Mouse (Mus musculus): ENCODE data around the gene Msx3.

Msx3 gene

GRCm38 (mm10) chr7:140057413-140058407, 8.8 kb upstream of the Msx3 start:
- peak in 1 of 2 experiments; percentile 23 for DNase-seq (ENCODE audit: low spot score in 2 of 2)

GRCm38 (mm10) chr7:140054124-140054523, 5.2 kb upstream of the Msx3 start:
- no peak for DNase-seq (ENCODE audit: low spot score in 2 of 2)

- peak in 1 of 2 experiments; percentile 19 for DNase-seq (ENCODE audit: low spot score in 2 of 2)
Observed at GRCm38 (mm10) chr7:140049115-140049689, 313 bp upstream of the Msx3 start.

- DNase-seq (ENCODE audit: low spot score in 2 of 2), result no peak
Observed at GRCm38 (mm10) chr7:140047811-140048311, 1.0 kb downstream of the Msx3 start.

- no peak for DNase-seq (ENCODE audit: low spot score in 2 of 2)
Observed at GRCm38 (mm10) chr7:140045546-140045945, 3.3 kb downstream of the Msx3 start.

GRCm38 (mm10) chr7:140042728-140043127, 6.2 kb downstream of the Msx3 start:
- no peak for DNase-seq (ENCODE audit: low spot score in 2 of 2)

- DNase-seq (ENCODE audit: low spot score in 2 of 2), result peak in 1 of 2 experiments; percentile 52
Observed at GRCm38 (mm10) chr7:140037171-140037555, 11.7 kb downstream of the Msx3 start.

GRCm38 (mm10) chr7:140036281-140037170, 12.4 kb downstream of the Msx3 start, which contains the start of the genes Zfp511 and Tubgcp2:
Zfp511 (plus strand) TSS chr7:140036391.
Tubgcp2 (minus strand) TSS chr7:140036669.
- DNase-seq (ENCODE audit: low spot score in 2 of 2), result peak; percentile 92 to 96

- peak in 1 of 2 experiments; percentile 19 for DNase-seq (ENCODE audit: low spot score in 2 of 2)
Observed at GRCm38 (mm10) chr7:140035456-140035855, 13.4 kb downstream of the Msx3 start.

- DNase-seq (ENCODE audit: low spot score in 2 of 2), result peak in 1 of 2 experiments; percentile 33
Observed at GRCm38 (mm10) chr7:140033386-140033785, 15.5 kb downstream of the Msx3 start.

- DNase-seq (ENCODE audit: low spot score in 2 of 2), result peak in 1 of 2 experiments; percentile 49
Observed at GRCm38 (mm10) chr7:140032366-140032765, 16.5 kb downstream of the Msx3 start.

- DNase-seq (ENCODE audit: low spot score in 2 of 2), result peak in 1 of 2 experiments; percentile 52
Observed at GRCm38 (mm10) chr7:140031771-140032170, 17.1 kb downstream of the Msx3 start.

GRCm38 (mm10) chr7:140011336-140011735, 37.6 kb downstream of the Msx3 start:
- DNase-seq (ENCODE audit: low spot score in 2 of 2), result peak in 1 of 2 experiments; percentile 8

- peak; percentile 13 to 52 for DNase-seq (ENCODE audit: low spot score in 2 of 2)
Observed at GRCm38 (mm10) chr7:140007781-140008180, 41.1 kb downstream of the Msx3 start.

- peak; percentile 14 to 55 for DNase-seq (ENCODE audit: low spot score in 2 of 2)
Observed at GRCm38 (mm10) chr7:140006861-140007611, 41.9 kb downstream of the Msx3 start.

GRCm38 (mm10) chr7:140004666-140005065, 44.2 kb downstream of the Msx3 start:
- DNase-seq (ENCODE audit: low spot score in 2 of 2), result peak; percentile 12 to 56

GRCm38 (mm10) chr7:140001086-140001740, 47.7 kb downstream of the Msx3 start:
- DNase-seq (ENCODE audit: low spot score in 2 of 2), result peak; percentile 17 to 52

GRCm38 (mm10) chr7:139998691-139999350, 50.1 kb downstream of the Msx3 start:
- peak in 1 of 2 experiments; percentile 38 for DNase-seq (ENCODE audit: low spot score in 2 of 2)
